Mouse (Mus musculus): Measurements from ENCODE around the gene Tyk2.

DNA sequence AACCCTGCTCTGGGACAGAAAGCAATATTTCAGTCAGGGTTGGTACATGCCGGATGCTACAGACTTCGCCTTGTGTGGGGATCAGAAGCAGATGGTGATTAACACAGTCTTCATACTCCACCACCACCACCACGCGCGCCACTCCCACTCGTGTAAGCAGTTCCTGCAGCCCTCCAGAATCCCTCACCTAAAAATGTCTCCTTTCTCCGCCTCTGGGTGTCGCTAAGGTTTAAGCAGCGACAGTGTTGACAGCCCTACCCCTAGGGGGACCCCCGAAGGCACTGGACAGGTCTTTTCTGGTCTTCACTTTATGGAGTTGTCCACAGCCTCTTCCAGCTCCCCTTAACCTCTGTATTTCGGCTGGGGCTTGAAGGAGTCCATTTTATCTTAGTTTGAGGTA, 21.7 kb upstream of the Tyk2 start:
- TF ChIP-seq CTCF (IDR thresholded peaks at IDR 0.05; ENCODE audit: borderline replicate concordance, insufficient read depth, low read depth, low read length) (peak; percentile 58), POLR2A (IDR thresholded peaks at IDR 0.05; ENCODE audit: borderline replicate concordance, insufficient read depth, low read length) (no peak)
